Mouse (Mus musculus): ENCODE measurements around the gene Vmn2r91.
"Not testable (repeated sequence)": the region's sequence is repeated elsewhere in the genome, so short reads cannot be mapped to it uniquely, and the experiment has no call there.

Gene Vmn2r91

GRCm38 (mm10) chr17:18084716-18085115 lies at the start of gene Vmn2r91:
Gene Vmn2r91, plus strand, starts transcription at chr17:18085016.
- not testable (repeated sequence) for DNase-seq (ENCODE audit: low spot score in 2 of 2)

GRCm38 (mm10) chr17:18049124-18049523 lies 35.7 kb upstream of the Vmn2r91 start, which contains the start of gene Vmn2r124:
Gene Vmn2r124, plus strand, starts transcription at chr17:18049424.
- no peak for DNase-seq (ENCODE audit: low spot score in 2 of 2)

- DNase-seq (ENCODE audit: low spot score in 2 of 2), result not testable (repeated sequence)
Observed at GRCm38 (mm10) chr17:18095626-18096025, 10.8 kb downstream of the Vmn2r91 start.

- DNase-seq (ENCODE audit: low spot score in 2 of 2), result not testable (repeated sequence)
Observed at GRCm38 (mm10) chr17:18102265-18102664, 17.4 kb downstream of the Vmn2r91 start.

GRCm38 (mm10) chr17:18151587-18151986 lies 66.8 kb downstream of the Vmn2r91 start, which contains the start of gene Vmn2r92:
Gene Vmn2r92, plus strand, starts transcription at chr17:18151887.
- DNase-seq (ENCODE audit: low spot score in 2 of 2), result not testable (repeated sequence)

GRCm38 (mm10) chr17:18161194-18161593 lies 76.4 kb downstream of the Vmn2r91 start:
- not testable (repeated sequence) for DNase-seq (ENCODE audit: low spot score in 2 of 2)
